Mouse (Mus musculus) frontal cortex, postnatal 36 days (tissue): ENCODE measurements around the gene Heg1.

Experiments
- DNase-seq, 2 experiments: peaks; one replicate each; pipeline ENCODE4 v3.0.0; 2022; ENCODE audit warnings: low spot score in 2 of 2

Heg1 gene

GRCm38 (mm10) chr16:33676347-33677312, 7.5 kb upstream of the Heg1 start:
- no peak for DNase-seq

DNA sequence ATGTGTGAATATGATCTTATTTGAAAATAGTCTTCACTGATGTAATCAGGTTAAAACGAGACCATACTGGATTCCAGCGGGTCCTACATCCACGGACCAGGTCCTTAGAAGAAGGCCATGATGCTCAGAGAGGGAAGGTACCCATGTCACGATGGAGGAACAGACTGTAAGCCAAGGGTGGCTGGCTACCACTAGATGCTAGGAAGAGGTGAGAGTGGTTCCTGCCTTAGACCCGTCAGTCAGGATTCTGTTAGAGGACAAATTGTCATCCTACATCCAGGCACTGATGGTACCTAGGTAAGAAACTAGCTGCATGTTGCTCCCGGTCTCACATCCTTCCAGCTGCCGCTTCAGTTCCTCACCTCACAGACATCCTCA, 6.9 kb upstream of the Heg1 start:
- no peak for DNase-seq

GRCm38 (mm10) chr16:33677901-33678300, 6.3 kb upstream of the Heg1 start:
- DNase-seq, result no peak

DNA sequence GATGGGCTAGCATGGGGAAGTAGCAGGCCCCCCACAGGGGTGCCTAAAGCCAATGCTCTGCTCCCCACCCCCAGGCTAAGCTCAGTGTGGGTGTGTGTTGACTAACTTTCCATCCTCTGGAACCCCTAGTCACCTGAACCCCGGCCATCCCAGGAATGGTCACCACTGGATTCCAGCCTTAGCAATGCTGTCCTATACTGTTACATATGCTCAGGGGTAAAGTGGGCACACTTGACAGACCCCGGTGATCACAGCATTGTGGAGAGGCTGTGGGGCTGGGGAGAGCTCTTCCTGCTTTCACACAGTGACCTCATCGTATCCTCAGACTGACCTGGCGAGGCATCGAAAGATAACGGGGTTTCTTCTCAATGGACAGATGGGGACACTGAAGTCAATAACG, 3.9 kb upstream of the Heg1 start:
- no peak for DNase-seq

GRCm38 (mm10) chr16:33680816-33681215, 3.4 kb upstream of the Heg1 start:
- DNase-seq, result no peak

- DNase-seq, result no peak
Measured at GRCm38 (mm10) chr16:33681661-33682060, 2.5 kb upstream of the Heg1 start.

DNA sequence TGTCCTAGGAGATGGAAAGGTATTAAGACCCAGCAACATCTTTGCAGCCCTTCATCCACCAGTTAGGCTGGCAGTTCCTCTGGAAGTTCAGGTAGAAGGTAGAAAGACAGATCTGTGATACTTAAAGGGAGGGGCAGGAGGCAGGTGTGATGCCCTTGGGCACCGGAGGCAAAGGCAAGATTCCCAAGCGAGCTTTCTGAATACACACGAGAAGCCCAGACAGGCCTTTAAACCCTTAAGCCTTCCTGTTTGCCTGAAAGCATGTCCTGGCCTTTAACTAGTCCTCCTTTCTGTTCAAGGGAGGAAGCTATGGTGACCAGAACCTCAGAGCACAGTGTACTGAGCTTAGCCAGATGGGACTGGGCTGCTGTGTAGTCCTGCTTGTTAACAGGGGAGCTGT, 1.5 kb upstream of the Heg1 start:
- DNase-seq, result no peak

DNA sequence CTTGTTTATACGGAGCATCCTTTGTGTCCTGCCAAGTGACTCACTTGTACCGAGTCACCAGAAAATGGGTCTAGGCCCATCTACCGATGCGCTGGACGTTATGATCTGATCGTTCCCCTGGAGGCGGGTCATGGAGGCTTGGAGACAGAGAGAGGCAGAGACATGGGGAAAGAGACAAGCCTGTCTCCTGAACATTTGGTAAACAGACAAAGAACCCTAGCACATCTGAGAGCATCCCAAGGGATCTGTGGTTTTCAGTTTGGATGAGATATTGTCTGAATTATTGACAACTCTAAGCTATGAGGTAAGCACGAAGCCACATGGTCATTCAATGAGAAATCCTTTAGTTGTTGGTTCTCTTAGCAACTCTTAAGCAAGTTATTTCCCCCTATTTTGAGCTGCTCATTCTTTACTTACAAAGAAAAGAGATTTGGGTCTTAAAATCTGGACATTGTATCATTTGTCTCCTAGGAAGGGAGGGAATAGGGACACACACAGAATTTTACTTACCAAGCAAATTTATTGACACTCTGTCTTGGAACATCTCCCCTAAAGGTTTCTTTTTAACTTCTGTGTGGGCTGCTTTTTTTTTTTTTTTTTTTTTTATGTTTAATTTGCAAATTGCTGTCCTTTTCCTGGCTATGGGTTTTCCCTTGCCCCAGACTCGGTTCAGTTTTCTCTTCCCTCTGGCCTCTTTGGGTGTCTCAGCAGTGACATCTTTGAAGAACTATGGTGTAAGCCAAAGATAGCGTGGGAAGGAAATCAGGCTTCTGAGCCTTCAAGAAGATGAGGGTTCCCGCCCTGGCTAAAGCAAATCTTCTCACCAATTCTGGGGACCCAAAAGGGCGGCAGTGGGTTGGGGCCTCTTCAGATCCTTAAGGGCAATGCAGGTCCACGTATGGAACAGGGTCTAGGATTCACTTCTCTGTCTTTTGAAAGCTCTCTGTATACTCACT, 686 bp upstream of the Heg1 start:
- no peak for DNase-seq

- no peak for DNase-seq
Measured at GRCm38 (mm10) chr16:33684703-33685701, 832 bp downstream of the Heg1 start.

GRCm38 (mm10) chr16:33686056-33686455, 1.9 kb downstream of the Heg1 start:
- DNase-seq, result no peak

DNA sequence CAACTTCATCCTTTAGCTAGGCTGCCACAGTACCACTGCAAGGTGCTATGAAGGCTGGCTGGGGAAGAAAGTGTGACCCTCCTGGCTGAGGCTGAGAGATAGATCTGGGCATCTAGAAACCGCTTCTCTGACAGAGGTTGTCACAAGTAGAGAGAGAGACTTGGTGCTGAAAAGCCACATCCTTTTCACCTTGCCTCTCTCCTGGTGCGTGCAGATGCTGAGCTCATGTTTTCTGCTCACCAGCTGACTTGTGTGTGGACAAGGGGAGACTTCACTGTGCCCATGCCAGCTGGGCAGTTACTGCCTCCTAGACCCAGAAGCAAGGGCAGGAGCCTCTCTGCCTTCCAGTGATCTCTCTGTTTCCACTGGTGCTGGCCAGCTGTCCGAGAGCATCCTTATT, 3.6 kb downstream of the Heg1 start:
- no peak for DNase-seq

DNA sequence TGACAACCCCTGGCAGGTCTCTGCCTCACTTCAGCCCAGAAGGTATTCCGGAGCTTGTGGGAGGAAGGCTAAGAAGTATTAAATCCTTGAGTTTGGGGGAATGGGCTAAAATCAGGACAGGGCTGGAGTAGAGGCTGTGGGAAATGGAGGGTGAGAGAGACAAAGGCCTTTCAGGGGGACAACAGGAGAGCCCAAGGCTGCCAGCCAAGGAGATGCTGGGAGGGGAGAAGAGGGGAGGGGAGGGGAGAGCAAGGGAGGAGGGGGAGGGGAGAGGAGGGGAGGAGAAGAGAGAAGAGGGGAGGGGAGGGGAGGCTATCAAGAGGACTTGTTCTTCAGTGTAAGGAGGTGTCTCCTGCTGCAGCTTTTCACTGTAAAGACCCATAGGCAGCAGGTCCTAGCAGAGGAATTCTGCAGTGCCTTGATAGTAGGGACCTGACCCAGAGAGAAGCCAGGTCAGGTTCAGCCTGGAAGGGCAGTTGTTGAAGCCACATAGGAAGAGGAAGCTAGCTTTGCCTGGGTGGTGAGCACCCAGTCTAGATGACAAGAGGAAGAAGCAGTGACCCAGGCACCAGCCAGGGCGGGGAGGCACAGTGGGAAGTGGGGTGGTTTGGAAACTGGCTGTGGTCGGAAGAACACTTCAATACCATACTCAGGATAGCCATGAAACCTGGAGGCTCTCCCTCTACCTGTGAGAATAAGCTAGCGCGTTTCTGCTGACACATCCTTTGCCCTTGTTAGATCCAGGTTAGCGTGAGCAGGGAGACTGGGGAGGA, 7.0 kb downstream of the Heg1 start:
- no peak for DNase-seq

DNA sequence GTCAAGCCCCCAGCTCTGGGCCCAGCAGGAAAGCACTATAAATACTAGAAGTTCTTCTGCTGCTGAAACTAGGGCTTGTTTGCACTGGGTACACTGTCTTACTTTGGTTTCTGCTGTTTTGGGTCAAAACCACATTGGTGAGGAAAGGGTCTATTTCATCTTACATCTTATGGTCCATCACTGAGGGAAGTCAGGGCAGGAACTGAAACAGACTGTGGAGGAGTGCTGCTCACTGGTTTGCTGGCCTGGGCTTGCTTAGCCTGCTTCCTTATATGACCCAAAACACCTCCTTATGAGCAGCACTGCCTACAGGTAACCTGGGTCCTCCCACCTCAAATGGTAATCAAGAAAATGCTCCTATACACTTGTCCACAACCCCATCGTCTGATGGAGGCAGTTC, 9.4 kb downstream of the Heg1 start:
- DNase-seq, result no peak

DNA sequence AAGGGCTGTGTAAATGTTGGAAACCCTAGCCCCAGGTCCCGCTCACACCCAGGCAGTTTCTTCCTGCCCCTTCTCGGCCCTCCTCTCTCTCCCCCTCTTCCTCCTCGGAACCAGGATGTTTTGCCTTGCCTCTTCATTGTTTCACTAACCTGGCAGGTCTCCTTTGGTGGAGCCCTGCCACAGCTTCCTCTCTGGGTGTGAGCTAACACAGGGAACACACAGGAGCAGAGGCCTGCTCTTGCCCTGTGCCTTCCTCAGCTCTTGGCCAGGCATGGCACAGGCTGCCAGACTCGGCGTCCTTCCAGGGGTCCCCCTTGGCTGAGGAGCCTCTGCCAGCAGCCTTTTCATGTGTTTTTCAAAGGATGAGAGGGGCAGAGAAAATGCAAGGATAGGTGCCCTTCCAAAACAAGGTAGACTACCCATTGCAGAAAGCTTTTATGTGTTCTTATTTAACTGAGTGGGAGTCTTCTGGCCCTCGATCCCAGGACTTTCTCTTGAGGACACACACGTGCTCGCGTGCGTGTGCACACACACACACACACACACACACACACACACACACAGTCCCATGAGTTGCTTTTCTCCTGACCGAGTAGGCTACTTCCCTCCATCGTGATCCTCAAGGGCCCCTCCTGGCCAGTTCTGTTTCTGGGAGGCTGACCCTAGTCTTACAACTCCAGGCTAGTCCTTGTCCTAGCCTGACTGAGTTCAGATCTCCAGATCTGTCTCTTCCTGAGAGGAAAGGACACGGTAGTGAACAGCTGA, 12.8 kb downstream of the Heg1 start:
- no peak for DNase-seq

GRCm38 (mm10) chr16:33697576-33698276, 13.6 kb downstream of the Heg1 start:
- no peak for DNase-seq

DNA sequence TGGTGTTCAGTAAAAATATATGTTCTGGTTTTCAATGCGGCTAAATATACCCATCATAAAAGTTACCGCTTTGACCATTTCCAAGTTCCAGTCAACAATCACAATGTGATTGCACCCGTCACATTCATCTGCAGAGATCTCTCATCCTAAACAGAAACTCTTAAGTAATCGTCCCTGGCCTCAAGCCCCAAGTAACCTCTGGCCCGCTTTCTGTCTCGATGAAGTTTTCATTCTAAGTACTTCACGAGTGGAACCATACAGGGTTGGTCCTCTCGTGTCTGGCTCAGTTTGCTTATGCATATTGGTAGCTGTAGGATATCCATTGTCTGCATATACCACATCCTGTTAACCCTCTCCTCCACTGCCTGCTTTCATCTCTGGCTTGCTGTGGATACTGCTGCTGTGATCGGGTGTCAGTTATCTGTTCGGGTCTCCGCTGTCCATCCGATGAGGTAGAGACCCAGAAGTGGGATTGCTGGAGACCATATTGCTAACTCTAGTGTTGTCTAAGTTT, 14.2 kb downstream of the Heg1 start:
- no peak for DNase-seq

GRCm38 (mm10) chr16:33700584-33700983, 16.4 kb downstream of the Heg1 start:
- no peak for DNase-seq

DNA sequence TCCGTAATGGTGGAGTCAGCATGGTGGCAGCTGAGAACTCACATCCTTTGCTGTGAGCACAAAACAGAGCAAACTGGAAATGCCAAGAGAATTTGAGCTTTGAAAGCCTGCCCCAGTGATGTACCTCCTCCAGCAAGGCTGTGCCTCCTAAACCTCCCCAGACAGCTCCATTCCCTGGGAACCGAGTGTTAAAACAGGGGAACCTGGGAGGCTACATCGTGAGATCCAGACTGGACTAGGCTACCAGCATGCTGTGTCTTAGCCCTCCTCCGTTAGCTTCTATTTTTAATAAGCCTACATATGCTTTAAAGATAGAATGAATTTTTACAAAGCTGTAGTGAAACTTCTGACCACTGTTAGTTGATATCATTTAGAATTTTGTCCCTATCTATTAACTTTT, 17.7 kb downstream of the Heg1 start:
- DNase-seq, result no peak

DNA sequence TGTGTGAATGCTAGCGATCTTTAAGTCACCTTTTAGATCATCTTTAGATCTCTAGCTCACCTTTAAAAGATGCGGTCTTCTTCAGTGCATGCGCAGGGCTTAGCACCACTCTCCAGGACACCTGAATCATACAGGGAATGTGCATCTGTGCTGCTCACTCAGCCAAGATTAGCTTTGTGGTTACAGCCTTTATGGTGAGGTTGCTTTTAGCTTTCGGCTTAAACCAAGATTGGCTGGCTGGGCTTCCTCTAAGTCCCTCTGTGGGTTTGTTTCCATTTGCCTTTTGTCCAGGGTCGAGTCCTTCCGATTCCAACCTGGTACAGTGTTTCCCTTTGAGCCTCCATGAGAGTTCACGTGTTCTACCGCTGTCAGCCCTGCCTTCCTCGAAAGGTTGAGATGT, 20.1 kb downstream of the Heg1 start:
- DNase-seq, result no peak
